Mouse (Mus musculus) neural tube, embryonic 13.5 days (tissue): ENCODE measurements around the gene Gdap1l1. TPM values are rescaled to one million over a fixed set of nuclear protein-coding genes. Genes with fewer than 3 reads are reported as not detected.

Experiments
- ATAC-seq: fragments of 200-750 bp; cut with Nextera tagmentation; 2 replicates; pipeline ENCODE4 v1.8.0; 2017; ENCODE audit warnings: low read depth, mild to moderate bottlenecking, moderate TSS enrichment, moderate library complexity
- H3K27ac ChIP-seq: fragments of 300-500 bp; sonication (generic); replicated peaks from 2 replicates; pipeline ENCODE4 v1.5.1; 2015; ENCODE audit warnings: moderate library complexity, mild to moderate bottlenecking, inconsistent platforms
- H3K27me3 ChIP-seq: fragments of 300-500 bp; sonication (generic); 2 replicates; pipeline ENCODE4 v1.6.1; 2015; ENCODE audit warnings: mild to moderate bottlenecking, inconsistent platforms
- H3K36me3 ChIP-seq: fragments of 300-500 bp; sonication (generic); 2 replicates; pipeline ENCODE4 v1.6.1; 2015; ENCODE audit warnings: mild to moderate bottlenecking, inconsistent platforms
- H3K4me1 ChIP-seq: fragments of 300-500 bp; sonication (generic); replicated peaks from 2 replicates; pipeline ENCODE4 v1.6.1; 2015; ENCODE audit warnings: inconsistent platforms
- H3K4me2 ChIP-seq: fragments of 300-500 bp; sonication (generic); 2 replicates; pipeline ENCODE4 v1.6.1; 2015; ENCODE audit warnings: inconsistent platforms, mild to moderate bottlenecking, moderate library complexity
- H3K4me3 ChIP-seq: fragments of 300-500 bp; sonication (generic); 2 replicates; pipeline ENCODE4 v1.5.1; 2015; ENCODE audit warnings: mild to moderate bottlenecking, inconsistent platforms
- H3K9ac ChIP-seq: fragments of 300-500 bp; sonication (generic); 2 replicates; pipeline ENCODE4 v1.6.1; 2015; ENCODE audit warnings: moderate library complexity, mild to moderate bottlenecking, inconsistent platforms
- H3K9me3 ChIP-seq: fragments of 300-500 bp; sonication (generic); 2 replicates; pipeline ENCODE4 v1.6.1; 2016; ENCODE audit warnings: inconsistent platforms
- WGBS: fragments of 180-500 bp; shearing (Covaris S2); methylation state at CpG from one replicate; pipeline ENCODE4 v1.1.7; 2015; 5-methylcytosine and 5-hydroxymethylcytosine counted together
- polyA plus RNA-seq: library from polyadenylated mRNA; unstranded; fragments of >200 nt; fragmentation: Nextera tagmentation; extraction: Ambion mirVana; gene quantifications from 2 replicates; pipeline ENCODE4 v1.2.1, GENCODE M21; 2015

The Gdap1l1 gene
- polyA plus RNA-seq, 1 experiment from 2014 or later, result 117 TPM

- Histone ChIP-seq H3K27me3 (no peaks in the 10 kb centered on the region), H3K4me1 (0 out of 2 replicates have a peak, but pooled peaks cover 3% of the 10 kb centered on the region)
- WGBS, result 83% methylated on average over 4 of the region's 4 CpGs
These were observed 26.4 kb upstream of the Gdap1l1 start for GRCm38 (mm10) chr2:163411840-163412239.

GRCm38 (mm10) chr2:163412419-163412818, 25.9 kb upstream of the Gdap1l1 start:
- WGBS, result 96% methylated on average over 4 of the region's 4 CpGs
- Histone ChIP-seq H3K4me2 (no peak overlapping the region), H3K36me3 (peaks cover 59% of the 10 kb centered on the region), H3K4me1 (peaks cover 5% of the 10 kb centered on the region), H3K4me3 (no peak overlapping the region), H3K9me3 (no peaks in the 10 kb centered on the region), H3K9ac (no peak overlapping the region), H3K27me3 (no peaks in the 10 kb centered on the region), H3K27ac (no peak overlapping the region)
- ATAC-seq, result no peak

More at GRCm38 (mm10) chr2:163411840-163412239, 26.4 kb upstream of the Gdap1l1 start:
- no peak overlapping the region for H3K4me3 ChIP-seq
- H3K27ac ChIP-seq, result no peak overlapping the region
- no peak for ATAC-seq
- peaks cover 65% of the 10 kb centered on the region for H3K36me3 ChIP-seq
- H3K4me2 ChIP-seq, result no peak overlapping the region
- no peaks in the 10 kb centered on the region for H3K9me3 ChIP-seq
- no peak overlapping the region for H3K9ac ChIP-seq

DNA sequence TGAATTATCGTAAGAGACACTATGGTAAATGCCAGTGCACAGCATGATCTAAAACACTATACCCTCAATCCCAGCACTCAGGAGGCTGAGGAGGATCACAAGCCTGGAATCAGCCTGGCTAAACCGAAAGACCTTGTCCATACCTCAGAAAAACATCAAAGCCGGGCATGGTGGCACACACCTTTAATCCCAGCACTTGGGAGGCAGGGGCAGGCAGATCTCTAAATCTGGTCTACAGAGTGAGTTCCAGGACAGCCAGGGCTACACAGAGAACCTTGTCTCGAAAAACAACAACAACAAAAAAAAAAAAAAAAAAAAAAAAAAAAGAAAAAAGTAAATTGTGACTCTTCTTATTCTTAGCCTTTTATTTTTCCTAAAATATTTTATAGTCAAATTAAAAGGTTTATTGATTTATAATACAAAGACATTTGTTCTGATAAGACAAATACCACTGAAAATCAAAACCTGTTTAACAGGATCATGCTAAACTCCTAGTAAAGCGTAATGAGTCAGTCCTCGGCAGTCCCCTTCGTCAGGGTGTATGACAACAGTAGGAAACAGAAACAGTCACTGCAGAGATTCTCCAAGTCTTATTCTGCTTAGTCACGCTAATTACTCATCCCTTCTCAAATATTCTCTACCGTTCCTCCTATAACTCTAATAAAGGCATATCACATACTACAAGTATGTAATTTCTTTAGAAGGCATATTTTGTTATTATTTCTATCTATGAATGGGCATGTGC, 25.3 kb upstream of the Gdap1l1 start:
- Histone ChIP-seq H3K9ac (no peak overlapping the region), H3K4me1 (peaks cover 11% of the 10 kb centered on the region), H3K36me3 (peaks cover 55% of the 10 kb centered on the region), H3K9me3 (no peaks in the 10 kb centered on the region), H3K4me3 (no peak overlapping the region), H3K27me3 (no peaks in the 10 kb centered on the region), H3K4me2 (no peak overlapping the region), H3K27ac (no peak overlapping the region)
- ATAC-seq, result no peak
- 91% methylated on average over 9 of the region's 9 CpGs for WGBS

GRCm38 (mm10) chr2:163417026-163417425, 21.2 kb upstream of the Gdap1l1 start:
- Histone ChIP-seq H3K36me3 (peaks cover 15% of the 10 kb centered on the region), H3K27ac (no peak overlapping the region), H3K4me3 (no peak overlapping the region), H3K4me1 (peaks cover 35% of the 10 kb centered on the region), H3K4me2 (no peak overlapping the region), H3K9me3 (no peaks in the 10 kb centered on the region), H3K9ac (no peak overlapping the region), H3K27me3 (no peaks in the 10 kb centered on the region)
- WGBS, result 94% methylated on average over 6 of the region's 6 CpGs
- ATAC-seq, result no peak

DNA sequence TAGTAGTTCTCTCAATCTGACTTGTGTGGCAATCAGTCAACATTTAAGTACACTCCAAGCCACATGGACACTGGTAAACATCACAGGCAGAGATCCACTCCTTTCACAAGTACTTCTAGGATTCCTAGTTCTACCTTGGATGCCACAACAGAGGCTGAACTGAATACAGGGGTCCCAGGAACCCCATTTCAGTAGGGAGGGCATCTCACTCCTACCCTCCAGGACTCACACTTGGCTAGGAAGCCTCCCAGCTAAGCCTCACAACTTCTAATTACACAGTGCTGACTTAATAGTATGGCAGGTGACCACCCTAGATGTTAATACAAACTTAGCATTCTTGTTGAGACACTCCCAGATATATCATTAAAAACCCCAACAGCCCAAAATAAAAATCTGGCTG, 20.4 kb upstream of the Gdap1l1 start:
- peak overlapping the region; percentile 86 for H3K4me3 ChIP-seq
- H3K4me2 ChIP-seq, result peak overlapping the region; percentile 97
- H3K27me3 ChIP-seq, result no peaks in the 10 kb centered on the region
- H3K36me3 ChIP-seq, result peaks cover 10% of the 10 kb centered on the region
- peaks cover 35% of the 10 kb centered on the region for H3K4me1 ChIP-seq
- H3K27ac ChIP-seq, result no peak overlapping the region
- H3K9me3 ChIP-seq, result no peaks in the 10 kb centered on the region
- no peak for ATAC-seq
- H3K9ac ChIP-seq, result peak overlapping the region; percentile 89; the same call in 1 of the 2 replicates

DNA sequence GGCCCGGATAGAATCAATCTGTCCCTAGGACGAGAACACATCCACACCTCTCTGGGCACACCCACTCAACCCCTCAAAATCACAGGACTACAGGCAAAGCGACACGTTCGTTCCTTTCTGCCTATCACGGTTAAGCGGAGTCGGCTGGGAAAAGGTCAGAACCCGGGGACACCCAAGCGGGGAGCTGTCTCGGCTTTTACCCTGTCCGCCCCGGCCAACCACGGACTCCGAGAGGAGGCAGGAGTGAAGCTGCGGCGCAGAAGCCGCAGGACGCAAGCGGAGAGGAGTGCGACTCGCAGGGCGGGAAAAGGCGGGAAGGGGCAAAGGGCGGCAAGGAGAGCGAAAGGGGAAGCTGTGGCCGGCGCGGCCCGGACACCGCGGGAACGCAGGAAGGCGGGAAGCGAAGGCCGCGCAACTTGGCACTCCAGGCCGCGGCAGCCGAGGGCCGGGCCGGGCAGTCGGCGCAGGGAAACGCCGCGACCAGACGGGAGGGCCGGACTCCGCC, 19.4 kb upstream of the Gdap1l1 start:
- H3K27ac ChIP-seq, result peak overlapping the region; percentile 74
- H3K9me3 ChIP-seq, result no peaks in the 10 kb centered on the region
- under 1% methylated on average over 36 of the region's 50 CpGs for WGBS
- peak overlapping the region; percentile 86 for H3K4me3 ChIP-seq
- peak overlapping the region; percentile 97 for H3K4me2 ChIP-seq
- no peaks in the 10 kb centered on the region for H3K27me3 ChIP-seq
- peak overlapping the region; percentile 89 for H3K9ac ChIP-seq
- peaks cover 35% of the 10 kb centered on the region for H3K4me1 ChIP-seq
- peaks cover 15% of the 10 kb centered on the region for H3K36me3 ChIP-seq
- peak; percentile 17; the same call in 1 of the 2 replicates for ATAC-seq

- Histone ChIP-seq H3K9ac (peak overlapping the region; percentile 89), H3K4me2 (peak overlapping the region; percentile 97), H3K27me3 (no peaks in the 10 kb centered on the region), H3K36me3 (peaks cover 10% of the 10 kb centered on the region), H3K27ac (peak overlapping the region; percentile 84), H3K9me3 (no peaks in the 10 kb centered on the region), H3K4me3 (peak overlapping the region; percentile 86), H3K4me1 (peaks cover 35% of the 10 kb centered on the region)
- WGBS, result under 1% methylated on average over 64 of the region's 71 CpGs
- ATAC-seq, result peak; percentile 99
These were observed 18.8 kb upstream of the Gdap1l1 start for GRCm38 (mm10) chr2:163419346-163420045.

- H3K9ac ChIP-seq, result peak overlapping the region; percentile 84
- H3K36me3 ChIP-seq, result peaks cover 6% of the 10 kb centered on the region; the same call in 1 of the 2 replicates
- peak overlapping the region; percentile 84; the same call in 1 of the 2 replicates for H3K27ac ChIP-seq
- no peaks in the 10 kb centered on the region for H3K27me3 ChIP-seq
- peaks cover 35% of the 10 kb centered on the region for H3K4me1 ChIP-seq
- peak overlapping the region; percentile 86 for H3K4me3 ChIP-seq
- WGBS, result 46% methylated on average over 10 of the region's 10 CpGs
- H3K4me2 ChIP-seq, result peak overlapping the region; percentile 81
- ATAC-seq, result no peak
- no peaks in the 10 kb centered on the region for H3K9me3 ChIP-seq
These were observed 17.9 kb upstream of the Gdap1l1 start for GRCm38 (mm10) chr2:163420366-163420886.

DNA sequence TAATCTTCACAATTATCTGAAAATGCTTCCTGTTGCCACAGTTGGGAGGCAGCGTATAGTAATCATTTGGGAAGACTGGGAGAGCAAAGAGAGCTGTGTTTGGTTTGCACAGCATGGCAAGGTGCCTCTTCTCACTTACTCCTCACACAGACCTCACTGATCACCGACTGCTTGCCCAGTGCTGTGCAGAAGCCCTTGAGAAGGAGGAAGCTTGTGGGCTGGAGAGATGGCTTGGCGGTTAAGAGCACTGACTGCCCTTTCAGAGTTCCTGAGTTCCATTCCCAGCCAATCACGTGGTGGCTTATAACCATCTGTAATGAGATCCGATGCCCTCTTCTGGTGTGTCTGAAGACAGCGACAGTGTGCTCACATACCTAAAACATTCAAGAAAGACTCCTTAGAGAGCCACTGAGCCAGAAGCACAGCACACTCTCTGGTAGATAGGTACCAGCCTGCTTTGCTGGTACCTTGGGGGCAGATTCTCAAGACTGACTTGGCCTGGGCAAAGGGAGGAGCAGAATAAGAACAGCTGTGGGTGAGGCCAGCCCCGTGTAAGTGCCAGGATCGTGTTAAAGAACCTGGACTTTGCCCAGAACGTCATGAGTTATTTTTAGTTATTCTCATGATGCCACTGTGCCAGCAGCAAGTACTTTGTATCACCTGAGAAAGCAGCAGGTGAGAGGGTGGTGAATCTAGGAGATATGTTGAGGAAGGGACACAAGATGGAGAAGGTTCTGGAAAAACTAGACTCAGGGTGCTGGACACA, 15.2 kb upstream of the Gdap1l1 start:
- no peaks in the 10 kb centered on the region for H3K9me3 ChIP-seq
- H3K27me3 ChIP-seq, result no peaks in the 10 kb centered on the region
- H3K27ac ChIP-seq, result no peak overlapping the region
- peaks cover 23% of the 10 kb centered on the region for H3K4me1 ChIP-seq
- peaks cover 6% of the 10 kb centered on the region; the same call in 1 of the 2 replicates for H3K36me3 ChIP-seq
- no peak for ATAC-seq
- H3K9ac ChIP-seq, result no peak overlapping the region
- no peak overlapping the region for H3K4me2 ChIP-seq
- WGBS, result 87% methylated on average over 9 of the region's 9 CpGs
- H3K4me3 ChIP-seq, result no peak overlapping the region

GRCm38 (mm10) chr2:163424597-163424996, 13.7 kb upstream of the Gdap1l1 start, which contains the start of gene Oser1:
Oser1 (minus strand) TSS chr2:163424697.
- no peaks in the 10 kb centered on the region for H3K9me3 ChIP-seq
- no peak within 1 kb of the TSS for H3K27ac ChIP-seq
- WGBS, result 86% methylated on average over 6 of the region's 6 CpGs
- H3K9ac ChIP-seq, result no peak within 1 kb of the TSS
- H3K4me1 ChIP-seq, result peaks cover 16% of the 10 kb centered on the region
- H3K36me3 ChIP-seq, result peaks cover 6% of the 10 kb centered on the region; the same call in 1 of the 2 replicates
- H3K27me3 ChIP-seq, result no peaks in the 10 kb centered on the region
- ATAC-seq, result no peak
- H3K4me2 ChIP-seq, result no peak within 1 kb of the TSS
- H3K4me3 ChIP-seq, result no peak within 1 kb of the TSS

- no peaks in the 10 kb centered on the region for H3K4me1 ChIP-seq
- ATAC-seq, result no peak
- H3K9ac ChIP-seq, result no peak overlapping the region
- 55% methylated on average over 4 of the region's 4 CpGs for WGBS
- no peak overlapping the region for H3K4me2 ChIP-seq
- H3K4me3 ChIP-seq, result no peak overlapping the region
- H3K36me3 ChIP-seq, result no peaks in the 10 kb centered on the region
- no peaks in the 10 kb centered on the region for H3K9me3 ChIP-seq
- H3K27ac ChIP-seq, result no peak overlapping the region
- no peaks in the 10 kb centered on the region for H3K27me3 ChIP-seq
These were observed 9.8 kb upstream of the Gdap1l1 start for GRCm38 (mm10) chr2:163428346-163429011.
